Mouse (Mus musculus) adrenal gland (tissue): ENCODE results near the gene Rere.

Experiments
- intact Hi-C: fragments of 180-260 bp; cut with DNase I; formaldehyde crosslinking; loops from one replicate; pipeline ENCODE4 v1.15.1; 2025

The Rere gene

GRCm38 (mm10) chr4:150414759-150415158 lies 133.3 kb downstream of the Rere start:
- intact Hi-C loops = no loop called here

- intact Hi-C loops = no loop called here
Observed at GRCm38 (mm10) chr4:150415227-150415969, 134.0 kb downstream of the Rere start.

GRCm38 (mm10) chr4:150420576-150421263 lies 139.3 kb downstream of the Rere start:
- intact Hi-C loops = loop anchor here (5.0 kb wide), 1 partner anchor 37 kb away; no protein-coding TSS in a partner anchor

GRCm38 (mm10) chr4:150426098-150426879 lies 144.8 kb downstream of the Rere start:
- intact Hi-C loops = no loop called here

- intact Hi-C loops = no loop called here
Observed at GRCm38 (mm10) chr4:150426880-150427476, 145.5 kb downstream of the Rere start.

- intact Hi-C loops = no loop called here
Observed at GRCm38 (mm10) chr4:150428762-150429161, 147.3 kb downstream of the Rere start.

- intact Hi-C loops = no loop called here
Observed at GRCm38 (mm10) chr4:150433827-150434574, 152.6 kb downstream of the Rere start.

GRCm38 (mm10) chr4:150435590-150435989 lies 154.1 kb downstream of the Rere start:
- intact Hi-C loops = no loop called here

- intact Hi-C loops = no loop called here
Observed at GRCm38 (mm10) chr4:150438621-150439020, 157.2 kb downstream of the Rere start.

- intact Hi-C loops = no loop called here
Observed at GRCm38 (mm10) chr4:150441931-150442330, 160.5 kb downstream of the Rere start.

GRCm38 (mm10) chr4:150444068-150444467 lies 162.6 kb downstream of the Rere start:
- intact Hi-C loops = no loop called here

- intact Hi-C loops = no loop called here
Observed at GRCm38 (mm10) chr4:150446617-150447016, 165.2 kb downstream of the Rere start.

GRCm38 (mm10) chr4:150447517-150447916 lies 166.1 kb downstream of the Rere start:
- intact Hi-C loops = no loop called here

- intact Hi-C loops = no loop called here
Observed at GRCm38 (mm10) chr4:150448433-150448832, 167.0 kb downstream of the Rere start.

- intact Hi-C loops = no loop called here
Observed at GRCm38 (mm10) chr4:150450081-150450691, 168.7 kb downstream of the Rere start.

GRCm38 (mm10) chr4:150452155-150452847 lies 170.9 kb downstream of the Rere start:
- intact Hi-C loops = no loop called here

- intact Hi-C loops = loop anchor here (5.0 kb wide), 1 partner anchor 32 kb away; no protein-coding TSS in a partner anchor
Observed at GRCm38 (mm10) chr4:150454571-150455306, 173.3 kb downstream of the Rere start.

GRCm38 (mm10) chr4:150455750-150456149 lies 174.3 kb downstream of the Rere start:
- intact Hi-C loops = loop anchor here (5.0 kb wide), 1 partner anchor 33 kb away; no protein-coding TSS in a partner anchor

- intact Hi-C loops = loop anchor here (5.0 kb wide), 1 partner anchor 34 kb away; no protein-coding TSS in a partner anchor
Observed at GRCm38 (mm10) chr4:150456452-150456851, 175.0 kb downstream of the Rere start.
